Mouse (Mus musculus) erythroblast, embryonic 14.5 days (primary cell): ENCODE measurements around the gene Shpk. TPM values are rescaled to one million over a fixed set of nuclear protein-coding genes. Genes with fewer than 3 reads are reported as not detected.

ENCODE experiments used
- H3K27me3 ChIP-seq: 2 replicates; pipeline ENCODE4 v1.6.1; 2012; ENCODE audit warnings: inconsistent platforms; ENCODE audit not compliant: control insufficient read depth
- H3K36me3 ChIP-seq: 2 replicates; pipeline ENCODE4 v1.6.1; 2012; ENCODE audit warnings: mild to moderate bottlenecking, inconsistent platforms; ENCODE audit not compliant: control insufficient read depth
- H3K4me1 ChIP-seq: 2 replicates; pipeline ENCODE4 v1.6.1; 2012; ENCODE audit warnings: inconsistent platforms; ENCODE audit not compliant: control insufficient read depth
- H3K4me3 ChIP-seq: replicated peaks from 2 replicates; pipeline ENCODE3; 2012; ENCODE audit warnings: moderate library complexity, mild to moderate bottlenecking, inconsistent platforms
- H3K9me3 ChIP-seq: 2 replicates; pipeline ENCODE4 v1.6.1; 2012; ENCODE audit warnings: low read length, inconsistent platforms, mixed read lengths; ENCODE audit not compliant: control insufficient read depth
- GATA1 ChIP-seq: IDR thresholded peaks from 2 replicates; pipeline ENCODE4 v1.6.1; 2012; ENCODE audit warnings: low read length, inconsistent platforms, mixed read lengths
- TAL1 ChIP-seq: IDR thresholded peaks from 3 replicates; pipeline ENCODE4 v1.6.1; 2012; ENCODE audit warnings: low read length, inconsistent platforms, mixed read lengths
- polyA plus RNA-seq: library from polyadenylated mRNA; stranded (reverse); fragments of >175 nt; gene quantifications from 2 replicates; pipeline ENCODE4 v1.2.3, GENCODE M21; 2012

Gene Shpk
- polyA plus RNA-seq, 1 experiment = 0.03 TPM

GRCm38 (mm10) chr11:73219671-73220070, 20.4 kb downstream of the Shpk start:
- no peaks in the 10 kb centered on the region for H3K27me3 ChIP-seq
- TF ChIP-seq TAL1 (no peak), GATA1 (no peak)
- H3K36me3 ChIP-seq = peaks cover 3% of the 10 kb centered on the region; the same call in 1 of the 2 replicates
- H3K4me3 ChIP-seq = no peak overlapping the region
- H3K9me3 ChIP-seq = no peaks in the 10 kb centered on the region
- no peaks in the 10 kb centered on the region for H3K4me1 ChIP-seq

- H3K4me3 ChIP-seq = no peak overlapping the region
- no peaks in the 10 kb centered on the region for H3K9me3 ChIP-seq
- no peaks in the 10 kb centered on the region for H3K27me3 ChIP-seq
- H3K36me3 ChIP-seq = peaks cover 3% of the 10 kb centered on the region; the same call in 1 of the 2 replicates
- H3K4me1 ChIP-seq = no peaks in the 10 kb centered on the region
- TF ChIP-seq TAL1 (no peak), GATA1 (no peak)
These were observed 21.4 kb downstream of the Shpk start for GRCm38 (mm10) chr11:73220651-73221050.

DNA sequence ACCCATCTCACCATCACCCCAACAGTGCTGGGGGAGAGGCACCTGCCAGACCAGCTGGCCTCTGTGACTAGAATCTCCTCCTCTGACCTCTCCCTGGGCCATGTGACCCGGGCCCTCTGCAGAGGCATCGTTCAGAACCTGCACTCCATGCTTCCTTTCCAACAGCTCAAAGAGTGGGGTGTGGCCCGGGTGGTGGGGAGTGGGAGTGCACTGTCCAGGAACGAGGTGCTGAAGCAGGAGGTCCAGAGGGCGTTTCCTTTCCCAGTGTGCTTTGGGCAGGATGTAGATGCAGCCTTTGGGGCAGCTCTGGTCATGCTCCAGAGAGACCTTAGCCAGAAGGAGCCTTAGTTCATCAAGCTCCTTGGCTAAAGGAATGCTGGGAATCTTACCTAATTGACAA, 23.6 kb downstream of the Shpk start:
- no peaks in the 10 kb centered on the region for H3K27me3 ChIP-seq
- no peak overlapping the region for H3K4me3 ChIP-seq
- no peak for TF ChIP-seq TAL1
- no peak for TF ChIP-seq GATA1
- peaks cover under 1% of the 10 kb centered on the region; the same call in 1 of the 2 replicates for H3K36me3 ChIP-seq
- no peaks in the 10 kb centered on the region for H3K4me1 ChIP-seq
- H3K9me3 ChIP-seq = no peaks in the 10 kb centered on the region

DNA sequence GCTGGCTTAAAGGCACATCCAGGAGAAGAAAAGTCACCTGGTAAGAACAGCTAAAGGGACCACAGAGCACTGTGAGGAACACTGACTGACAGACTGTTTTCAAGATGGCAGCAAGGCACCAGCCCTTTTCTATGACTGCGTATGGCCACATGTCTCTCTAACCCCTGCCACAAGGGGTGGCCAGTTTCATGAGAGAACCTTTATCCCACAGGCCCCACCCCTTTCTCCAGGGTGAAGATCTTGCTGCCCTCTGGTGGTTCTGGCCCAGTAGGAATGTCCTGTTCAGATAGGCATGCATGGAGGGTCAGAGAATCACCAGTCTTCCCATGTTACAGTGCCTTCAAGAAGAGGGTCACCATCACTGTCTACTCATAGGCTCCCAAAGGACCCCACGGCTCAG, 24.7 kb downstream of the Shpk start:
- H3K36me3 ChIP-seq = no peaks in the 10 kb centered on the region; the same call in 1 of the 2 replicates
- no peak overlapping the region for H3K4me3 ChIP-seq
- H3K27me3 ChIP-seq = no peaks in the 10 kb centered on the region
- TF ChIP-seq GATA1 = no peak
- no peak for TF ChIP-seq TAL1
- H3K4me1 ChIP-seq = no peaks in the 10 kb centered on the region
- no peaks in the 10 kb centered on the region for H3K9me3 ChIP-seq

DNA sequence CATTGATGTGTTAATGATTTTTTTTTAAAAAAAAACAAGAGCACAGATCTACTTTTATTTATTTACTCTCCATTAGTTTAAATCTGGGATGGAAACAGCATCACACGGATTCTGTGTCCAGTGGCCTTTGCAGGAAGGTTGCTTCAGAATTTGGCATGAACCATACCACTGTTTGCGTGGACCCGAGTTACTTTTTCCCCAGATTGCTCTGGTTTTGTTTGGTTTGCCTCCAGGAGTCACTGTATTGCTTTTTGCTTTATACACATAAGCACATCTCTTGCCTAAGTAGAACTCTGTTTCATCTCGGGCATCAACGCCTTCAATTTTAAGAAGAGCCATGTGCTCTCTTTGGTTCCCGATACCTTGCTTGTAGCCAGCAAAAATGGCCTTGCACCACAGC, 26.6 kb downstream of the Shpk start:
- no peaks in the 10 kb centered on the region for H3K27me3 ChIP-seq
- no peak for TF ChIP-seq GATA1
- no peak for TF ChIP-seq TAL1
- H3K4me1 ChIP-seq = no peaks in the 10 kb centered on the region
- H3K4me3 ChIP-seq = no peak overlapping the region
- no peaks in the 10 kb centered on the region; the same call in 1 of the 2 replicates for H3K36me3 ChIP-seq
- H3K9me3 ChIP-seq = no peaks in the 10 kb centered on the region

- Histone ChIP-seq H3K36me3 (no peaks in the 10 kb centered on the region), H3K4me1 (no peaks in the 10 kb centered on the region), H3K9me3 (no peaks in the 10 kb centered on the region), H3K27me3 (no peaks in the 10 kb centered on the region), H3K4me3 (no peak overlapping the region)
- no peak for TF ChIP-seq TAL1
- TF ChIP-seq GATA1 = no peak
These were observed 29.6 kb downstream of the Shpk start for GRCm38 (mm10) chr11:73228881-73229280.

DNA sequence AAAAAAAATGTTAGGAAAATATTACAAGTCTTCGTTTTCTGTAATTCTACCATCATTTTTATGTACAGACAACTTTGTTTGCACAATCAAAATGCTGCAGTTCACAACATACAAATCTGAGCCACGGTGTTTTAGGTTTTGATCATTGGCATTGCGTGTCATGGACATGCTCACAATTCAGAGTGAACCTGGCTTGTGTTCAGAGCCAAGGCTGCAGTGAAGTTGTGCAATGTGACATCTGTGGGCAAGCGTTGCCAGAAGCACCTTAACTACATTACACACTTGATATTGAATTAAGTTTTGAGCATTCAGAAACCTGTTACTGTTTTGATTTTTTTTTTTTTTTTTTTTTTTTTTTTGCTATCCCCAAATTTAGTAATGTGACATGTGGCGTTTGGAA, 30.8 kb downstream of the Shpk start:
- Histone ChIP-seq H3K36me3 (no peaks in the 10 kb centered on the region), H3K27me3 (no peaks in the 10 kb centered on the region), H3K9me3 (no peaks in the 10 kb centered on the region), H3K4me3 (no peak overlapping the region), H3K4me1 (no peaks in the 10 kb centered on the region)
- no peak for TF ChIP-seq TAL1

DNA sequence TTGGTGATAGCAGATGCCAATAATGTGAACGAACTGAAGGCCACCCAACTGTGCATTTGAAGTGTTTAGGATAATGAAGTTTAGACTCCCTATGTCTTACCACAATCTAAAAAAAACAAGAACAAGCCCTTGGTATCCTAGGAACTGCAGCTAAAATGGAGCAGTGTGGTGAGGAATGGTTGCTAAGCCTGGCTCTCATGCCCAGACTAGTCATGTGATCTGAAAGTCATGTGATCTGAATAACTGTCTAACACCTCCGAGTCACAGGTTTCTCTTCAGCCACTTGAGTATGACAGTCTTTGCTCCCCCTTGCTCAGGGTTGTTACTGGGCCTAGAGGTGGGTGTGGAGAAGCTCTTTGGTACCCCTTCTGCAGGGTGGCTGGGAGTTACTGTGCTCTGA, 33.3 kb downstream of the Shpk start:
- TF ChIP-seq TAL1 (no peak), GATA1 (no peak)
- no peaks in the 10 kb centered on the region for H3K27me3 ChIP-seq

DNA sequence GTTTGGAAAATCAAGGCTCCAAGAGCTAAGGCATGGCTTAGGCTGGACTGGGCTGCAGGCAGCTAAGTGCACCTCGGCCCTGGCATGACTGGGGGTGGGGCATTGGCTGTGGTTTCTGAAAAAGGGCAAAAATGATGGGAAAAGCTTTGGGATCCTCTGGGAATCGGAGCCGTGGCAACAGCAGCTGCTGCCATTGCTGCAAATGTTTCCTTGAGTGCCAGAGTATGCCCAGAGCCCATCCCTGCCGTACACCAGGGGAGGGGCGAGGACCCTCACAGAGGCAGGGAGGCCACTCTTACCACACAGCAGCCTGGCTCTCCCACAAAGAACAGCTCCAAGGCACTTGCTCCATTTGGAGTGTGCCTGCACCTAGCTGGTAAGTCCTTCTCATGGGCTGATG, 34.7 kb downstream of the Shpk start, which contains the start of gene Trpv1:
Gene Trpv1, plus strand, starts transcription at position 301 of the 400 bp plus-strand sequence.
- TF ChIP-seq TAL1 (no peak), GATA1 (no peak)
- Histone ChIP-seq H3K4me1 (no peaks in the 10 kb centered on the region), H3K4me3 (no peak within 1 kb of the TSS), H3K36me3 (no peaks in the 10 kb centered on the region), H3K27me3 (no peaks in the 10 kb centered on the region), H3K9me3 (no peaks in the 10 kb centered on the region)

More for the DNA sequence above, 33.3 kb downstream of the Shpk start:
- Histone ChIP-seq H3K4me3 (no peak overlapping the region), H3K4me1 (no peaks in the 10 kb centered on the region), H3K9me3 (no peaks in the 10 kb centered on the region), H3K36me3 (no peaks in the 10 kb centered on the region)

DNA sequence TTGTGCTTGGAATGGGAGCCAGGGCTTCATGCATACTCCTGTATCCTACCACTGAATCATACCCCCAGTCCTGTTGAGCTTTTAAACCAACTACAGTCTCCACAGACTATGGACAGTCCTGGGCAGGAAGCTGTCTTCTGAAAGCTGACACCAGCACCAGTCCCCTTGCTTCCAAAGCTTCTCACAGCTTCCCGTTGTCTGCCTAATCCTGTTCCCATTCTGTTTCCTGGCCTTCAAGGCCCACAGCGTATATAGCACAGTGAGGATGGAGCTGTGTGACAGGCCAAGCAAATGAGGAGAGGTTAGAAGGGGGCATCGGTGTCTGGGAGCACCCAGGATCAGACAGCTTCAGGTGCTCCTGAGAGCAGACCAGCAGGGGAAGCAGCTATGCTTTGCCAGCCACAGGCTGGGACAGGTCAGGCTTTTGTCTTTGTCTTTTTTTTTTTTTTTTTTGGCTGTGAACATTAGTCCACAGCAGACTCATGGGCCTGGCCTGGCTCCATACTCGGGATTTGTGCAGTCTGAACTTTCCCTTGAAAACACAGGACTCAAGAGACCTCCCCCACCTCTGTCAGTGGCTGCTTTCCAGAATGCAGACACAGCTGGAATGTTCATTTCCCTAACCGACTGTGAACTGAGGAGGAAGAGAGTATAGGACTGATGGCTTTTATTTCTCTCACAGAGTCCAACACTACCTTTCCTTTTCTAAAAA, 36.9 kb downstream of the Shpk start:
- Histone ChIP-seq H3K4me1 (no peaks in the 10 kb centered on the region), H3K36me3 (no peaks in the 10 kb centered on the region), H3K9me3 (no peaks in the 10 kb centered on the region), H3K4me3 (no peak overlapping the region), H3K27me3 (no peaks in the 10 kb centered on the region)
- no peak for TF ChIP-seq TAL1
- no peak for TF ChIP-seq GATA1
